Mouse (Mus musculus): ENCODE measurements around the gene Mycbpap. TPM values are rescaled to one million over a fixed set of nuclear protein-coding genes. Genes with fewer than 3 reads are reported as not detected.

Mycbpap gene
- total and polyA plus RNA-seq, 3 experiments = 0.12 to 0.17 TPM; not detected in 1

- Histone ChIP-seq H3K36me3 (ENCODE audit: control insufficient read depth in 1 of 2, insufficient read depth in 2 of 2, low read length in 2 of 2) (no peaks in the 10 kb centered on the region), H3K4me1 (ENCODE audit: control insufficient read depth in 1 of 2, insufficient read depth in 2 of 2, low read length in 2 of 2) (no peaks in the 10 kb centered on the region), H3K9ac (ENCODE audit: control insufficient read depth, low read depth, low read length, poor library complexity, severe bottlenecking) (no peak overlapping the region), H3K27ac (ENCODE audit: control insufficient read depth, low read depth, low read length) (no peak overlapping the region), H3K9me3 (replicated peaks; ENCODE audit: insufficient read depth, low read length) (no peaks in the 10 kb centered on the region), H3K4me3 (ENCODE audit: control insufficient read depth in 1 of 2, insufficient read depth in 1 of 2, low read depth in 2 of 2, low read length in 2 of 2) (no peak overlapping the region), H3K27me3 (ENCODE audit: control insufficient read depth in 1 of 2, insufficient read depth in 2 of 2, low read length in 2 of 2) (peaks cover 7 to 18% of the 10 kb centered on the region in 2 experiments; a peak in 3 of 4 replicates), H3K79me2 (ENCODE audit: control insufficient read depth, insufficient read depth, low read length, poor library complexity) (no peaks in the 10 kb centered on the region)
- TF ChIP-seq POLR2AphosphoS5 (IDR thresholded peaks at IDR 0.05; ENCODE audit: borderline replicate concordance, low read depth, low read length) (no peak), NRF1 (IDR thresholded peaks at IDR 0.05; ENCODE audit: insufficient read depth, low read depth, low read length, poor library complexity, severe bottlenecking) (no peak), TBP (IDR thresholded peaks at IDR 0.05; ENCODE audit: low read depth, low read length) (no peak), MYC (IDR thresholded peaks at IDR 0.05; ENCODE audit: low read depth, low read length) (no peak), MAZ (IDR thresholded peaks at IDR 0.05; ENCODE audit: low read depth, low read length) (no peak), TAL1 (IDR thresholded peaks at IDR 0.05; ENCODE audit: low read length) (no peak), SIN3A (IDR thresholded peaks at IDR 0.05; ENCODE audit: low read length) (no peak), HCFC1 (IDR thresholded peaks at IDR 0.05; ENCODE audit: low read depth, low read length) (no peak)
- no peak for DNase-seq (ENCODE audit: low read depth, low spot score)
Observed at GRCm38 (mm10) chr11:94475722-94476121, 45.8 kb downstream of the Mycbpap start.

- no peak for DNase-seq (ENCODE audit: low read depth, low spot score)
- no peak overlapping the region for H3K9ac ChIP-seq (ENCODE audit: control insufficient read depth, low read depth, low read length, poor library complexity, severe bottlenecking)
- no peaks in the 10 kb centered on the region for H3K4me1 ChIP-seq (ENCODE audit: control insufficient read depth in 1 of 2, insufficient read depth in 2 of 2, low read length in 2 of 2)
- no peaks in the 10 kb centered on the region for H3K9me3 ChIP-seq (replicated peaks; ENCODE audit: insufficient read depth, low read length)
- peak overlapping the region; percentile 16 to 35; a peak in 3 of 4 replicates for H3K4me3 ChIP-seq (ENCODE audit: control insufficient read depth in 1 of 2, insufficient read depth in 1 of 2, low read depth in 2 of 2, low read length in 2 of 2)
- H3K36me3 ChIP-seq (ENCODE audit: control insufficient read depth in 1 of 2, insufficient read depth in 2 of 2, low read length in 2 of 2) = no peaks in the 10 kb centered on the region
- no peak overlapping the region for H3K27ac ChIP-seq (ENCODE audit: control insufficient read depth, low read depth, low read length)
- peaks cover 7 to 16% of the 10 kb centered on the region in 2 experiments; a peak in 3 of 4 replicates for H3K27me3 ChIP-seq (ENCODE audit: control insufficient read depth in 1 of 2, insufficient read depth in 2 of 2, low read length in 2 of 2)
- no peaks in the 10 kb centered on the region for H3K79me2 ChIP-seq (ENCODE audit: control insufficient read depth, insufficient read depth, low read length, poor library complexity)
- TF ChIP-seq MYB (IDR thresholded peaks at IDR 0.05; ENCODE audit: low read depth, low read length) = no peak
- TF ChIP-seq GABPA (IDR thresholded peaks at IDR 0.05; ENCODE audit: low read depth, low read length) = no peak
- no peak for TF ChIP-seq MAFK (IDR thresholded peaks at IDR 0.05; ENCODE audit: borderline replicate concordance, low read depth, low read length)
- no peak for TF ChIP-seq KAT2A (conservative IDR thresholded peaks at IDR 0.05; ENCODE audit: low read depth, low read length)
- TF ChIP-seq NRF1 (IDR thresholded peaks at IDR 0.05; ENCODE audit: insufficient read depth, low read depth, low read length, poor library complexity, severe bottlenecking) = no peak
- TF ChIP-seq USF1 (IDR thresholded peaks at IDR 0.05; ENCODE audit: low read depth, low read length) = no peak
- TF ChIP-seq MYC (IDR thresholded peaks at IDR 0.05; ENCODE audit: low read depth, low read length) = no peak
- no peak for TF ChIP-seq MAZ (IDR thresholded peaks at IDR 0.05; ENCODE audit: low read depth, low read length)
- TF ChIP-seq CHD2 (IDR thresholded peaks at IDR 0.05; ENCODE audit: low read length) = no peak
- no peak for TF ChIP-seq CTCF (IDR thresholded peaks at IDR 0.05 in 2 of 3, conservative IDR thresholded peaks at IDR 0.05 in 1 of 3; ENCODE audit: control insufficient read depth in 1 of 3, insufficient read depth in 1 of 3, low read depth in 2 of 3, low read length in 3 of 3, poor library complexity in 1 of 3, severe bottlenecking in 1 of 3)
- TF ChIP-seq ZMIZ1 (IDR thresholded peaks at IDR 0.05; ENCODE audit: low read depth, low read length) = no peak
Observed at GRCm38 (mm10) chr11:94474544-94474910, 47.0 kb downstream of the Mycbpap start.
